Mouse (Mus musculus): ENCODE measurements around the gene Efhd2.

Efhd2 gene

GRCm38 (mm10) chr4:141881289-141881914 is 6.7 kb upstream of the Efhd2 start:
- DNase-seq (ENCODE audit: low read depth, low spot score), result no peak

- DNase-seq (ENCODE audit: low read depth, low spot score), result no peak
These were observed 5.2 kb upstream of the Efhd2 start for GRCm38 (mm10) chr4:141879875-141880274.

DNA sequence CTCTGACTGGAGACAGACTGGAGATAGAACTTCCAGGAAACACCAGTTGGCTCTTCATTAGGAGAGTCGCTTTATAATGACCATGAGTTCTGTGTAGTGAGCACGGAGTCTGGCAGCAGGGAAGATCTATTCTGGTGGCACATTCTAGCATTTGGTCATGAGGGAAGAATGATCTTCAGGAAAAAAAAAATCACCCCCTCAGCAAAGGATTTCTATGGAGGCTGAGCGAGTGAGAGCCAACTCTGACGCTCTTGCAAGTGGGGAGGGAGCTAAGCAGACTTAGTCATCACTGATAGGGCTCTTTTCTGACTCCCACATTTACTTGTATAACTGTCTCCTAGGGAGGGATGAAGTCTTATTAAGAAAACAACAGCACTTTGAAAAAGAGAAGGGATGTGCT is 4.4 kb upstream of the Efhd2 start:
- no peak for DNase-seq (ENCODE audit: low read depth, low spot score)

DNA sequence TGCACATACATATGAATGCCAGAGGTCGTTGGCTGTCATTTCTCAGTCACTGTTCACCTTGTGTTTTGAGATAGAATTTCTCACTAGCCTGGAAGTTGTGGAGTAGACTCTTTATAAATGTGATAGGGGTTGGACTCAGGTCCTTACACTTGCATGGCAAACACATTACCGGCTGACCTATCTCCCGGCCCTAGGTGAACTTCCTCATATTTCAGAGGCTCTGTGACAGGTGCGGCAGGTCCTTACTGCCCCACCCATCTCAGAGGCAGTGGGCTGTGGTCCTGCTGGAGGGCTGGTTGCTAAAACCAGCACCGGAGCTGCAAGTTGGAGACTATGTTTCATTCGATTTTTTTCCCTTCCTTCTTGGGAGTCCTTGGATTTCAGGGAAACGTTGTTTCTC is 3.9 kb upstream of the Efhd2 start:
- no peak for DNase-seq (ENCODE audit: low read depth, low spot score)

GRCm38 (mm10) chr4:141875481-141876108 is 875 bp upstream of the Efhd2 start:
- no peak for DNase-seq (ENCODE audit: low read depth, low spot score)

- DNase-seq (ENCODE audit: low read depth, low spot score), result no peak
These were observed 564 bp downstream of the Efhd2 start for GRCm38 (mm10) chr4:141874111-141874600.

DNA sequence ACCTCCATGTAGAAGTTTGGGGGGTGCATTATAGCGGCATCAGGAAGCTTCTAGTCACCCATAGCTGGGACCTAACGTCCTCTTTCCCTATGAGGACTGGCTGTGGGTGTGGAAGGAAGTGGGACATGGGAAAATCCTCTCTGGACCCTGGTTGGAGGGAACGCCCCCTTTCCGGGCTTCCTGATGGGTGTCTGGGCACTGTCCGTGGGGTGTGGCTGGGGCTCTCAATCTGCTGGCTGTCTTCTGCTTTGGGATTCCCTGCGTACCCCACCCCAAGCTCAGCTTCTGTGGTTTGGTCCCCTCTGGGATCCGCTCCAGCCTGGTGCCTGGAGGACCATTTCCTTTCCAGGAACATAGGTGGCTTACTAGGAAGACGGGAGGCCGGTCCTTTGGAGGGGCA is 1.7 kb downstream of the Efhd2 start:
- no peak for DNase-seq (ENCODE audit: low read depth, low spot score)

DNA sequence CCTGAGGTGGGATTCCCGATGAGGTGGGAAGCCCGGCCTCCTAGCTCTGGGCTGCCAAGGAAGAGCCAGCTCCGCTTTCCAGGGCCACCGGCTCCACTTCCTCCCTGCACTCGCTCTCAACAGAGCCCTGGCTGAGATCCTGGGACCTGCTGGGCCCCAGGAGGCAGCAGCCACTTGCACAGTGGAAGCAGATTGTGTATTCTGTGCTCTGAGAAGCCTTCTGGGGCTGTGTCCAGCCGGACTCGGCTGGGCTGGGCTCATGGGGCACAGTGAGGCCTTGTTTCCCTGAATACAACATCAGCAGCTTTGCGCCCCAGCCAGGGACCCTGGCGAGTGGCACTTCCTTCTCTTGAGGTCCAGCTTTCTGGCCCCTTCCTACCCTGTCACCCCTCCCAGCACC is 2.8 kb downstream of the Efhd2 start:
- no peak for DNase-seq (ENCODE audit: low read depth, low spot score)

- DNase-seq (ENCODE audit: low read depth, low spot score), result no peak
These were observed 3.4 kb downstream of the Efhd2 start for GRCm38 (mm10) chr4:141871333-141871725.

- DNase-seq (ENCODE audit: low read depth, low spot score), result no peak
These were observed 3.9 kb downstream of the Efhd2 start for GRCm38 (mm10) chr4:141870666-141871332.

DNA sequence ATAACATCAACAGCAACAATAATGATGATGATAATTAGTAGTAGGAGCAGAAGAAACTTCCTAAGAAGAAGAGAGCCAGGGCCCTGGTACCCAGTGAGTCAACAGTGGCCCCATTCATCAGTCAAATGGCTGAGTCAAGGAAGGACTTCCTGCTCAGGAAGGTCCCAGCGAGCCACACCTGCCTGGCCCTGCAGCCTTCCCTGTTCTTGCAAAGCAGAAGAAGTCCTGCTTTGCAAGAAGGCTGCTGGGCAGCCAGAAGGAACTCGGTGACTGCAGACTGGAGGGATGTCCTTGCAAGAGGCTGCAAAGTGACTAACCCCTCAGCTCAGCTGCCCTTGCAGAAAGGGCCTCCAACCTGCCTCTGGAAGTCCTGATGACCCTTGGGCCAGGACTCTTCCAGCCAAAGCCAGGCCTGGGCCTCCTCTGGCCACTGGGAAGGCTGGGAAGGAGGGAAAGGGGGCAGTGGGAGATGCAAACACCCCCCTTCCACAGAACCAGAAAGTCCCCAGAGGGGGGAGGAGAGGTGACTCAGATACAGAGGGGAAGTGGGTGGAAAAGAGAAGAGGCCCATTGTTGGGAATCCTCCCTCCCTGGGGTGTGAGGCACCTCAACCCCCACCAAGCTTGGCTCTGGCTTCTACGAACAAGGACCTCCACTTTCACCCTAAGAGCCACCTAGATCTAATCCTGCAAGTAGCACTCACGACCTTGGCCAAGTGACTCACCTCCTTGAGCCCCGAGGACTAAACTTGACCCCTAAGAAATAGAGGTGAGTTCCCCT is 5.1 kb downstream of the Efhd2 start:
- DNase-seq (ENCODE audit: low read depth, low spot score), result no peak

DNA sequence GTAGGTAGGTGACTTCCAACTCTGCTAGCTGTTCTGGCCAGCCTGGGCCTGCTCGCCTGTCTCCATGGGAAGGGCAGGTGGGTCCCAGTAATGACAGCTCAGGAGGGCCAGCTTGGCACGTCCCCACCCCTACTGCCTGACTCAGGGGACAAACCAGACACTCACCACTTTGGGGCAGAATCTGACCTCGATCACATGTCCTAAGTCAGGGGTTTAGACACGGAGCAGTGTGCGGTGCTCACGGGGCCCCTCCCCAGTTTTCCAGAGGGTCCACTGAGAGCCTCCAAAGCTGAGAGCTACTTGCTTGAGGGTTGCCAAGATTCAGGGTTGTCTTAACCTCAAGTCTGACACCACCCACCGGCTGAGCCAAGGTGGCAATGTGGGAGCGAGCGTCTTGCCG is 6.7 kb downstream of the Efhd2 start:
- no peak for DNase-seq (ENCODE audit: low read depth, low spot score)

DNA sequence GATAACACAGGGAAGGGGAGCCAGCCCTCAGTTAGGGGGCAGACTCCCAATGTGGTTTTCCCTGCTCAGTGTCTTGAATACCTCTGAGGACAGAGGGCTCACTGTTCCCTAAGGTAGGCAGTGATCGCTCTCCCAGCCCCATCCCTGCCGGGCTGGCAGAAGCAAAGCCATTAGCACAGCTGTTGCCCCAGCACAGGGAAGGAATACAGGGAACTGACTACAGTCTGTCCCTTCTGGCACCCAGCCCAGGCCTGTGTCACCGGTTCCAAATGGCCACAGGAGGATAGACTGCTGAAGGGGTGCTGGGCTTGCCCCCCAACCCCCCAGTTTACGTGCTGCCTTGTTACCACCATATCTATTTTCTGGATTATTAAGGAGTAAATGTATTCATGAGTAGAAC is 7.2 kb downstream of the Efhd2 start:
- no peak for DNase-seq (ENCODE audit: low read depth, low spot score)

DNA sequence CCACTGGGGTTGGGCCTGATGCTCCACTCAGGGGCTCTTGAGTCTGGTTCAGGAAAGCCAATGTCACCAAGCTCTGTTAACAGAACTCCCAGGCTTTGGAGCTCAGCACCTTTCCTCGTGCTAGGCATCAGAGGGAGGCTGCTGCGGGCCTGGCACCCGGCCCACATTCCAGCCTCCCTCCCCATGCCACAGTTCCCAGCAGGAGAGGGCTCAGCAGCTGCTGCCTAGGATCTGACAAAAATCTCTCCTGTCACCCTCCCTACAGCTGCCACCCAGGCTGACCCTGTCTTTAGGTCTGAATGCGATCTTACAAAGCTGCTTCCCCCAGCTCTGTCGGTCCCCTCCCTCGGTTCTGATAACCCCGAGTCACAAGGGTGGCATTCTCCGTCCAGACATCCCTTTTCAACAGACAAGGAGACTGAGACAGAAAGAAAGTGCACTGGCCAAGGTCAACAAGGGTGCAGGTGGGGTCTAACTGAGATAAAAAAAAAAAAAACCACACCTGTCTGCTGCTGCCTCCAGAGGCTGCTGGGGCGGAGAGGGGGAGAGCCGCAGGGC is 7.7 kb downstream of the Efhd2 start:
- DNase-seq (ENCODE audit: low read depth, low spot score), result no peak

GRCm38 (mm10) chr4:141865600-141865999 is 9.1 kb downstream of the Efhd2 start:
- no peak for DNase-seq (ENCODE audit: low read depth, low spot score)

- DNase-seq (ENCODE audit: low read depth, low spot score), result no peak
These were observed 9.7 kb downstream of the Efhd2 start for GRCm38 (mm10) chr4:141865006-141865405.

DNA sequence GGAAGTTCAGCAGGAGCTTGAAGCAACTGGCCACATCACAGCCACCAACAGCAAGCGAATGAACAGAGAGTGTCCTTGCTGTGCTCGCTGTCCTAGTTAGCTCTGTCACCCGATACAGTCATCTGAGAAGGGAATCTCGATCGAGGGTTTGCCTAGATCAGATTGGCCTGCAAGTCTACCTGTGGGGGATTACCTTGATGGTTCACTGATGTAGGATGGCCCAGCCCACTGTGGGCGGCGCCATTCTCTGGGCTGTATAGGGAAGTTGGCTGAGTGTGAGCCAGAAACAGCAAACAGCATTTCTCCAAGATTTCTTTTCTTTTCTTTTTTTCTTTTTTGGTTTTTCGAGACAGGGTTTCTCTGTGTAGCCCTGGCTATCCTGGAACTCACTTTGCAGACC is 10.2 kb downstream of the Efhd2 start:
- DNase-seq (ENCODE audit: low read depth, low spot score), result no peak

DNA sequence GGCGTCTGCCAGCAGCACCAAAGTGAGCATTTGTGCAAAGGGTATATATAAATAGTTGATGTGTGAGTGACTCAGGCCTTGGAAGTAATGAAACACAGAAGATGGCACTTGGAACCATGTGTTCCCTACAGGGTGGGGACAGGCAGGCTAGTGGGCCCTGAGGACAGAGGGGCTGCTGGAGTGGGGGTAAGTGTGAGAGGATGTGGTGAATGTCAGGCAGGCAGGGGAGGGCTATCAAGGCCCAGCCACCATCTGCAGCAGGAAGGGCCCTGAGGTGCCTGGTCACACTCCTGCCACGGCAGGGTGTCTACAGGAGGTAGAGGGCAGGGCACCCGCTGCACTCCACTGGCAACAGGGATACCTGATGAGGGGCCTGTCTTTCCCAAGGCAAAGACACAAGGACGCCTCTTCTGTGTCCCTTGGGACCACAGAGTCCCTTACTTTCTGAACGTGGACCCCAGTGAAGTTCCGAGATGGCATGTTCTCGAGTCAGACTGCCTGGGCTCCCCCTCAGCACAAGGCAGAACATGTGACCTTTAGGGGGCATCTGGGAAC is 10.9 kb downstream of the Efhd2 start:
- no peak for DNase-seq (ENCODE audit: low read depth, low spot score)

GRCm38 (mm10) chr4:141862867-141863266 is 11.9 kb downstream of the Efhd2 start:
- no peak for DNase-seq (ENCODE audit: low read depth, low spot score)

GRCm38 (mm10) chr4:141861591-141862295 is 13.0 kb downstream of the Efhd2 start:
- no peak for DNase-seq (ENCODE audit: low read depth, low spot score)

DNA sequence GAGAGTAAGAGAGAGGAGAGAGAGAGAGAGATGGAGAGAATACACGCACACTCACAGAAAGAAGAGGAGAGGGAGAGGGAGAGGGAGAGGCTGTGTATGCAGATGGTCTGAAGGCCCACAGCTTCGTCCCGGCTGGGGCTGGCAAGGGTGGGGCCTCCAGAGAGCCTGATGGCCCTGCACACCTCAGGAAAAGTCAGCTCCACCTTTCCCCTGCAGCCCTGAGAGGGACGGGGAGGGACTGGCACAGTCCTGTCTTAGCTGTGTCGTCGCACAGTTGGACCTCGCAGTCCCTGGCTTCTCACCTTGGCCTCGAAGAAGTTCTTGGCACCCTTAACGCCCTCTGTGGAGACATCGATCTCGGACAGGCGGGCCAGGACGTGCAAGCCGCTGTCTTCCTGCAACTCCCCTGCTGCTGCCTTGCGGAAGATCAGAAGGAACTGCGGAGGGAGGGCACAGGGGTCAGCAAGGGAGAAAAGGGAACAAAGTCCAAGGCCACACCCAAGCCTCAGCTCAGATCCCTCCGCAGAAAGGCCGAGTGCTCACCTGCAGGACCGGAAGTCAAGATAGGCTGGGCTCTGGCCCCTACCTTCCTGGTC is 14.4 kb downstream of the Efhd2 start:
- DNase-seq (ENCODE audit: low read depth, low spot score), result no peak

All from retina, postnatal 7 days (tissue).